Mouse (Mus musculus) heart, postnatal 0 days (tissue): ENCODE results near the gene Sh2d5. TPM values are rescaled to one million over a fixed set of nuclear protein-coding genes. Genes with fewer than 3 reads are reported as not detected.

Experiments
- ATAC-seq: fragments of 200-750 bp; cut with Nextera tagmentation; 2 replicates; pipeline ENCODE4 v1.8.0; 2017; ENCODE audit warnings: low read depth, moderate number of reproducible peaks, moderate library complexity; ENCODE audit not compliant: insufficient read depth
- DNase-seq: peaks from one replicate; pipeline ENCODE4 v3.0.0-alpha.2; 2016; ENCODE audit warnings: low spot score
- H3K27ac ChIP-seq: fragments of 300-500 bp; sonication (generic); 2 replicates; pipeline ENCODE4 v1.5.1; 2014; ENCODE audit warnings: low read depth, mild to moderate bottlenecking
- H3K27me3 ChIP-seq: fragments of 300-500 bp; sonication (generic); 2 replicates; pipeline ENCODE4 v1.6.1; 2014; ENCODE audit warnings: low read length, mixed read lengths; ENCODE audit not compliant: control insufficient read depth, insufficient read depth
- H3K36me3 ChIP-seq: fragments of 300-500 bp; sonication (generic); replicated peaks from 2 replicates; pipeline ENCODE4 v1.6.1; 2014; ENCODE audit warnings: low read length, mixed read lengths; ENCODE audit not compliant: control insufficient read depth, insufficient read depth
- H3K4me1 ChIP-seq: fragments of 300-500 bp; sonication (generic); 2 replicates; pipeline ENCODE4 v1.6.1; 2014; ENCODE audit warnings: antibody characterized with exemption; ENCODE audit not compliant: control insufficient read depth, insufficient read depth
- H3K4me2 ChIP-seq: fragments of 300-500 bp; sonication (generic); 2 replicates; pipeline ENCODE4 v1.6.1; 2014; ENCODE audit warnings: low read depth, mild to moderate bottlenecking, low read length, moderate library complexity
- H3K4me3 ChIP-seq: fragments of 300-500 bp; sonication (generic); 2 replicates; pipeline ENCODE4 v1.5.1; 2014; ENCODE audit warnings: low read depth, low read length
- H3K9ac ChIP-seq: fragments of 300-500 bp; sonication (generic); replicated peaks from 2 replicates; pipeline ENCODE4 v1.6.1; 2014; ENCODE audit warnings: low read depth, low read length, mixed read lengths
- H3K9me3 ChIP-seq: fragments of 300-500 bp; sonication (generic); replicated peaks from 2 replicates; pipeline ENCODE4 v1.6.1; 2016; ENCODE audit warnings: low read length; ENCODE audit not compliant: control insufficient read depth
- CTCF ChIP-seq: IDR thresholded peaks from 2 replicates; pipeline ENCODE4 v1.5.1; 2016; ENCODE audit warnings: antibody characterized with exemption, control low read depth, low read depth
- EP300 ChIP-seq: IDR thresholded peaks from 2 replicates; pipeline ENCODE4 v1.6.1; 2016; ENCODE audit warnings: antibody characterized with exemption, low read depth
- WGBS: fragments of 180-500 bp; shearing (Covaris S2); extraction: QIAGEN DNeasy Blood & Tissue Kit; methylation state at CpG from one replicate; pipeline ENCODE4 v1.1.7; 2014; 5-methylcytosine and 5-hydroxymethylcytosine counted together
- polyA plus RNA-seq: library from polyadenylated mRNA; unstranded; fragments of >200 nt; fragmentation: Nextera tagmentation; extraction: Ambion mirVana; gene quantifications from 2 replicates; pipeline ENCODE4 v1.2.1, GENCODE M21; 2015
- total RNA-seq: library from RNA; depleted of rRNA; stranded (reverse); fragments of >200 nt; gene quantifications from 2 replicates; pipeline ENCODE4 v1.2.3, GENCODE M21; 2014; ENCODE audit warnings: low replicate concordance

The Sh2d5 gene
- total and polyA plus RNA-seq, 2 experiments from 2014 or later, result 0.07 to 1.4 TPM

- DNase-seq, result no peak
- H3K27me3 ChIP-seq, result peaks cover 19% of the 10 kb centered on the region
- no peaks in the 10 kb centered on the region for H3K4me1 ChIP-seq
- no peak overlapping the region for H3K9ac ChIP-seq
- WGBS, result 59% methylated on average over 5 of the region's 5 CpGs
- no peaks in the 10 kb centered on the region for H3K36me3 ChIP-seq
- no peak for ATAC-seq
- no peak overlapping the region for H3K4me2 ChIP-seq
- no peaks in the 10 kb centered on the region for H3K9me3 ChIP-seq
- H3K4me3 ChIP-seq, result no peak overlapping the region
- TF ChIP-seq CTCF, result no peak
- no peak for TF ChIP-seq EP300
- no peak overlapping the region for H3K27ac ChIP-seq
Observed at GRCm38 (mm10) chr4:138259482-138259881, 9.3 kb downstream of the Sh2d5 start.

- Histone ChIP-seq H3K4me1 (no peaks in the 10 kb centered on the region), H3K4me2 (peak overlapping the region; percentile 70), H3K36me3 (no peaks in the 10 kb centered on the region), H3K9ac (0 out of 2 replicates have a peak overlapping the region, but pooled peaks have one; percentile 2), H3K9me3 (no peaks in the 10 kb centered on the region; the same call in 1 of the 2 replicates), H3K27ac (no peak overlapping the region), H3K27me3 (peaks cover 17% of the 10 kb centered on the region), H3K4me3 (peak overlapping the region; percentile 60)
- under 1% methylated on average over 51 of the region's 78 CpGs for WGBS
- DNase-seq (peak; percentile 53), ATAC-seq (peak; percentile 92)
- TF ChIP-seq CTCF (no peak), EP300 (no peak)
Observed at GRCm38 (mm10) chr4:138261843-138262681, 11.9 kb downstream of the Sh2d5 start.

GRCm38 (mm10) chr4:138267869-138268268 lies 17.7 kb downstream of the Sh2d5 start:
- H3K4me1 ChIP-seq, result no peaks in the 10 kb centered on the region
- H3K9me3 ChIP-seq, result no peaks in the 10 kb centered on the region; the same call in 1 of the 2 replicates
- no peak overlapping the region for H3K4me3 ChIP-seq
- no peak overlapping the region for H3K4me2 ChIP-seq
- no peaks in the 10 kb centered on the region for H3K36me3 ChIP-seq
- WGBS, result 85% methylated on average over 10 of the region's 10 CpGs
- no peak overlapping the region for H3K9ac ChIP-seq
- ATAC-seq (no peak), DNase-seq (no peak)
- no peak overlapping the region for H3K27ac ChIP-seq
- H3K27me3 ChIP-seq, result peaks cover 8% of the 10 kb centered on the region
- TF ChIP-seq CTCF (no peak), EP300 (no peak)

GRCm38 (mm10) chr4:138272011-138272997 lies 22.1 kb downstream of the Sh2d5 start:
- 47% methylated on average over 14 of the region's 14 CpGs for WGBS
- no peaks in the 10 kb centered on the region for H3K36me3 ChIP-seq
- H3K27me3 ChIP-seq, result no peaks in the 10 kb centered on the region
- H3K4me2 ChIP-seq, result no peak overlapping the region
- DNase-seq (peak; percentile 15), ATAC-seq (peak; percentile 50)
- no peak overlapping the region for H3K27ac ChIP-seq
- no peaks in the 10 kb centered on the region for H3K4me1 ChIP-seq
- no peak overlapping the region for H3K9ac ChIP-seq
- H3K9me3 ChIP-seq, result no peaks in the 10 kb centered on the region
- no peak for TF ChIP-seq EP300
- TF ChIP-seq CTCF, result no peak
- H3K4me3 ChIP-seq, result no peak overlapping the region

GRCm38 (mm10) chr4:138278346-138278745 lies 28.1 kb downstream of the Sh2d5 start:
- no peak overlapping the region for H3K4me2 ChIP-seq
- H3K27ac ChIP-seq, result no peak overlapping the region
- ATAC-seq, result no peak
- no peak for TF ChIP-seq EP300
- no peak for TF ChIP-seq CTCF
- no peak overlapping the region for H3K9ac ChIP-seq
- H3K36me3 ChIP-seq, result no peaks in the 10 kb centered on the region
- WGBS, result 57% methylated on average over 7 of the region's 7 CpGs
- H3K4me1 ChIP-seq, result no peaks in the 10 kb centered on the region
- no peaks in the 10 kb centered on the region for H3K27me3 ChIP-seq
- DNase-seq, result no peak
- no peaks in the 10 kb centered on the region for H3K9me3 ChIP-seq
- H3K4me3 ChIP-seq, result no peak overlapping the region
